Mouse (Mus musculus): ENCODE data around the gene Mafk. TPM values are rescaled to one million over a fixed set of nuclear protein-coding genes. Genes with fewer than 3 reads are reported as not detected.
"Not testable (repeated sequence)": the region's sequence is repeated elsewhere in the genome, so short reads cannot be mapped to it uniquely, and the experiment has no call there.

Mafk gene
- 10 to 100 TPM; 10.7 to 12.5 (median 11.0) TPM for polyA plus RNA-seq (2017; shearing (Covaris generic))

DNA sequence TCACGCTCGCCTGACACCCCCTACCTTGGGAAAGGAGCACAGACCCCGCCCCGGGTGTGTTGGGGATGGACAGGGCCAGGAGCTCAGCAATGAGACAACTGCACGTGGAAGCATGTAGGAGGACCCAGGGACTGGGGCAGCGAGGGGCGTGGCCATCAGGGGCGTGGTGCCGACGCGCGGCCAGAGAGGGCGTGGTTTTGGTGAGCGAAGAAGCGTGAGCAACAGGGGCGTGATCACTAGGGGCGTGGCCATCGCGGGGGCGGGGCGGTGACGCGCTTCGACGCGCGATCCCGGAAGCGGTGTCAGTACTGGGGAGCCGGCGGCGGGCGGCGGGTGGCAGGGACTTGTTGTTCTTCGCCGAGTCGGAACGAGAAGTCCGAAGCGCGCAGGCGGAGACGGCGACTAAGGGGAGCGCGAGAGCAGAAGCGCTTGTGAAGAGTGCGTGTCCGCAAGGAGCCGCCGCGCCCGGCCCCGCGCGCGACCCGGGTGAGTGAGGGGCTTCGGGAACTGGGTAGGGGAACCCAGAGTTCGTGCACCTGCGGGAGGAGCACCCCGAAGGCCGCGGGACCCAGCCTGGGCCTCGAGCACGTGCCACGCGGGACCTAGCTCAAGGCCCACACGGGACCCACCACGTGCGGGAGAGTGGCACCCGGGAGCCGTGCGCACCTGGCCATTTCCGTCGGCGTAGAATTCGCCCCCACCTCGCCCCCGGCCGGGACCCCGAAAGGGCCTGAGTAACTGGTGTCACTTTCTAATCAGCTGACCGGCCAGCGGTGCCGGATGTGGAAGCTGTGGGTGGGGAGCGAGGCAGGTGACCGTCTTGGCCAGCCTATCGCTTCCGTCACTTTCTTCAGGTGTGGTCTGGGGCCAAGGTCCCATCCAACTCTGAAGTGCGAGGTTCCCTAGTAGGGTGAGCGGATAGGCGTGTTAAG, at the start of gene Mafk:
Gene Mafk, plus strand, starts transcription at position 287 of the 932 bp plus-strand sequence.
- peak; percentile 82 for ATAC-seq

DNA sequence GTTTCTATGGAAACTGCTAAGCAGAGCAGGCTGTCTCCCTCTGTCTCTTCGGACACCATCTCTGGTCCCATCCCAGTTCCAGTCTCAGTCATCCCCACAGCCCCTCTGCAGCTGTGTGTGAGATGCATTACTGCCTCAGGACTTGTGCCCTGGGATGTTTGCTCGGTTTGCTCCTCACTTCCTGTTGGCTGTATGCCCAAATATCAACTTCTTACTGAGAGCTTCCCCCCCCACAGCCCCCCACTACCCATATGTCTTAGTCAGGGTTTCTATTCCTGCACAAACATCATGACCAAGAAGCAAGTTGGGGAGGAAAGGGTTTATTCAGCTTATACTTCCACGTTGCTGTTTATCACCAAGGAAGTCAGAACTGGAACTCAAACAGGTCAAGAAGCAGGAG, 48.7 kb upstream of the Mafk start:
- not testable (repeated sequence) for ATAC-seq

DNA sequence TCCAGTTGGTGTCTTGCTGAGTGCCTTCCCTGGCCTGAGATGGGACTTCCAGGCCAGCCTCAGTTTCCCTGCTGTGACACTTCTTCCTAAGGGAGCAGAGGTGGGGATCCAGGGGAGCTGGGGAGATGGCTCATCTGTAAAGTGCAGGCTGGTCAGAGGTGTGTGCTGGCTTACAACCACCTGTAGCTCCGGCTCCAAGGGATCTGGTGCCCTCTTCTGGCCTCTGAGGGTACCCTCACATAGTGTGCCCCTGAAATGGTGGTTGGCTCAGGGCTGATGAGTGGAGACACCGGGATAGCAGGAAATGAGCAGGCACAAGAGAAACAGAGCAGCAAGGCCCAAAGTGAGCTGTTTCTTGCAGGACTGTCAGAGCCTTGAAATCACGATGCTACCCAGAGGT, 45.5 kb upstream of the Mafk start:
- ATAC-seq, result no peak

DNA sequence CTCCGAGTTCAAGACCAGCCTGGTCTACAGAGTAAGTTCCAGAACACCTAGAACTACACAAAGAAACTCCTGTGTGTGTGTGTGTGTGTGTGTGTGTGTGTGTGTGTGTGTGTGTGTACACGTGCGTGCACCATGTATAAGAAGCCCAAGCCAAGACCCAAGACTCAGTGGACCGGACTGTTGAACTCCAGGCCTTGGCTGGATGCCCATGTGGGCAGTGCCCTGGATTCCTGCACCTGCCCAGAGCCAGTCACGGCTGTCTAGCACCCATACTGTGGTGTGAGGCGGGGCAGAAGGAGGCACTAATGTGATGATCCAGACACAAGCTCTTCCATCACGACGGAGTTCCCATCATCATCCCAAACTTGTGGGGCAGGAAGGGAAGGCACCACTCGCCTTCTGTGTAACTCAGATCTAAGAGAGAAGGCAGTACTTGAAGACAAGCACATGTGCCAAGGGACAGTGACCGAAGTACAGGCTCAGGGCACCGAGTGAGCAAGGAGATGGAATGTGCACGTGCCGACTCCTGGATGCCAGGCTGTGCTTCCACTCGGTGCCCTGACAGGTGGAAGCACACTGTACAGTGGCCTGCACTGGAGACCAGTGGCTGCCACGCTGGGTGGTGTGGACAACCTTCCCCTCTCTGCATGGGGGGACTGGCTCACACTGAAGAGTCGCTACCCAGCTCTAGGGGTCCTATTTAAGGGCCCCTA, 41.7 kb upstream of the Mafk start:
- ATAC-seq, result no peak

DNA sequence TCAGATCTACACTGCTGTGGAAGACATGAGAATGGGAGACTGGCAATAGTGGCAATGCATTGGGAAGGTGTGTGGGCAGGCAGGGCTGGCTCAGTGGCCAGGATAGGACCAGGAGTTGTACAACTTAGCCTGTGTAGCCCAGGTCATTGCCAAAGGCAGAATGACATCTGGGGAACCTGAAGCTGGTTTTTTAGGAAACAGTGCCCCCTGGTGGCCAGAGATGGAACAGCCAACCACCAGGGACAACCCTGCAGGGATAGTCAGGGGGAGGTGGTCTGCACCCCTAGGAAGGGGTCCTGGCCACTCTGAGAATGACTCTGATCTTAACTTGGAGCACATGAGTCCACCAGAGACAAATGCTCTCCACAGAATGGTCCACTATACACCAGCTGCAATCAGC, 40.8 kb upstream of the Mafk start:
- no peak for ATAC-seq

DNA sequence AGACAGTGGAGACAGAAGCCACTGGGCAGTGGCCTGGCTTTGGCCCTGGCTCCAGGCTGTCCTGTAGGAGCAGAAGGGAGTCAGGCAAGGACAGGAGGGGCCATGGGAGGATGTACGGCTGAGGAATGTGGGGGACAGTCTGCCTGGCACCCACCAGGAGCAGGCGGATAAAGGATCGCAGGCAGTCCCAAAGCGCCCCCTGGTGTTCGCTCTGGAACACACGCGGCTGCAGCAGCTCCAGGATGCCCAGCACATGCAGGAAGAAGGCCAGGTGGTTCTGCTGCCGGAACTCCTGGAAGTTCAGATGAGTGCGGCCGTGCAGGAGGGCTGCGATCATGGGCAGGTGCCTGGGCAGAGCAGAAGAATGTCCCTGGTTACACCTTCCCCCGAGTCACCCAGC, 36.6 kb upstream of the Mafk start:
- ATAC-seq, result no peak

DNA sequence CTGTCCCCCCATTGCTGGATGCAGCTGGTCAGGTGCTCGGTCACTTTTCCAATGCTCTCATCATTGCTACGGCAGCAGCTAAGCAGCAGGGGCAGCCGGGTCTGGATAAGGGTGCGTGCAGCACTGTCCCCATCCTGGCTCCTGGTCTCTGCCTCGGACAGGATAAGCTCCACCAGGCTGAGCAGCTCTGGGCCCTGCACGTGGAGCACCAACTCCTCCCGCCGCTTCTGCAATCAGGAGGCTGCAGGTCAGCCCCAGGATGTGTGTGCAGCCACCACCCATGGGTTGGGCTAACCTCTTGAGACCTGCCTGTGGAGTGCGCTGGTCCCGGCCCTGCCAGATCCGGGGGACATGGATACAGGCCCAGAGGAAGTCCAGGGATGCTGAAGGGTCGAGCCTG, 35.2 kb upstream of the Mafk start:
- ATAC-seq, result no peak

DNA sequence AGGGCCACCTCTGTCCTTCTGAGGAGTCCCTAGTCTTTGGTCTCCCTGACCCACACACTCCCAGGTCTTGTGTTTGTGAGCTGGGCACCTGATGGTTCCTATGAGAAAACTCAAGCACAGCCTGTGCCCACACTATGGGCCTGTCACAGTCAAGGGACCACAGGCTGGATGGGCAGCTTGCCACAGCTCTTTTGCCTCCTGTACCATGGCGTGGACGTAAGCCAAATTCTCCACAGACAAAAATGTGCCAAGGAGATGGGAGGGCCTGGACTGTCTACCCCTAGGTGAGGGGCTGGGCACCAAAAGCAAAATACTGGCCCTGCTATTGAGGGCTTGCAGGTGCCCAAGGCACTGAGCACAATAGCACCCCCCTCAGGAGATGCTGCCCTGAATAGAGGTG, 34.7 kb upstream of the Mafk start:
- no peak for ATAC-seq

DNA sequence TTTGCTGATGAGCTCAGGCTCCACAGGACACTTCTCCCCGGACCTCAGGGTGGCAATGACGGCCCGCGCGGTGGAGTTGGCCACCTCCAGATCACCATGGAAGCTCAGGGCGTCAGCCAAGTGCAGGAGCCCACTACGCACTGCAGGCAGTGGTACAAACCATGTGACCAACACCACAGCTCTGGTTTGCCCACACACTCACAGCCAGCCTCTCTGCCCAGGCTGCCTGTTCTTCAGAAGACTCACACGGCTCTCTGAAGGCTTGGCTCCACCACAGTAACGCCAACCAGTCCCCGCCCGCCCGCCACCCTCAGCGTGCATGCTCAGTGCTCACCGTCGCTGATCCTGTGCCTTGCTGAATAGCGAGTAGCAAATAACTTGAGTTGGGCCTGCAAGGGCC, 33.2 kb upstream of the Mafk start:
- no peak for ATAC-seq

DNA sequence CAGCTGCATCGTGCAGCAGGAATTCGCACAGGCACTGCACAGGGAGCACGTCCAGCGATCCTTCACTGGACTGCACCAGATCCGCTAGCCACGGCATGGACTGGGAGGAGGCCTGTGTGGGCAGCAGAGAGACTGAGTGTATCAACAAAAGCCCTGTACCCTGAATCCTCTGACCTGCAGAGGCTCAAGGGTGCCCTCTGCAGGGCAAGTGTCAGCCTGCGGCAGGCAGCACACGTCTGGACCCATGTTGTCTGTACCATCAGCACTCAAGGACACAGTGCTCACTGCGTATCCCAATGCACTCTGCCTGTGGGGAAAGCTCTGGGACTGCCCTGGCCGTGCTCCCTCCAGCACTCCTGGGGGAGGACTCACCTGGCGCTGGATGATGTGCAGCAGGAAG, 27.0 kb upstream of the Mafk start:
- no peak for ATAC-seq

DNA sequence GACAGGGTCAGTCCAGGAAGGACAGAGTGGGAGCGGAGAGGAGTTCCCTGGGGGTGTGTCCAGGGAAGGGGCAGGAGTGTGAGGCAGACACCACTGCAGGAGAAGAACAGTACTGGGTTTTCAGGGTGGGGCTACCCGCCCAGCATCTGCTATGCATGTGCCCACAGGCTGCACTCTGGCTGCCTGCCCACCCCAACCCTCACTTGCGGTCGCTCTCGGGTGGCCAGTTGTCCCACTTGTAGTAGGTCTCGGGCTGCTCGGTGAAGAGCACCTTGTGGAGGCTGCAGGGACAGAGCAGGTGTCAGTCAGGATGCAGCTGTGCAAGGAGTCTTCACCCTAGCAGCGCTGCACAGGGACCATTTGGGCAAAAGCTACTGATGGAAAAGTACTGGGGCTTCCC, 23.1 kb upstream of the Mafk start:
- no peak for ATAC-seq

DNA sequence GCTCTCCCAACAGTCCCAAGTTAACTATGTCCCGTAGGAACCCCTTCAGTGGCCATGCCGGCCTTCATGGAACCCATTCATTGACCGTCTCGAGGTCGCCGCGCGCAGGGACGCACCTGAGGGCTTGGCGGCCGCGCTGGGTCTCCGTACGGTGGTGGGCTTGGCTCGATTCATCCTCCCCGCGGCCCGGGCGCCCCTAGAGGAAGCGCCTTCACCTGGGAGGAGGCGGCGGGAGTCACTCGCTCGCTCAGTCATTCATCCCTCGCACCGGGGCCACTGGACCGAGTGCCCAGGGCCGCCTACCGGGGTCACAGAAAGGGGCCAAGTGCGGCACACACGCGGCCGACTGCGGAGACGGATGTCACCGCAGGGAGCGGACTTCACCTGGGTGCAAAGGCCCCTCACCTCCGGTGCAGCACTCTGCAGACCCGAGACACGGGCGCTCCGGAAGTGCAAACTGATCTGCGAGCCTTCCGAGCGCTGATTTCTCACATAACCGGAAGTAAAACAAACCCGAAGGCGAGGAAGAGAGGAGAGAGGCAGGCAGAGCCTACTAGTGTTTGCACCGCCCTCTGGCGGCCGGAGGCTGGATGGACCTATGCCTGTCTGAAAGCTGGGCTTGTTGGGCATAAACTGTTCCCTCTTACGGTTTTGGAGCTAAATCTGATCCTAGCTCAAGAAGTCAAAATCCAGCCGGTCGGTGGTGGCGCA, 15.9 kb upstream of the Mafk start, which contains the start of gene Ints1:
Gene Ints1, minus strand, starts transcription at position 459 of the 711 bp plus-strand sequence.
- ATAC-seq, result peak; percentile 100

DNA sequence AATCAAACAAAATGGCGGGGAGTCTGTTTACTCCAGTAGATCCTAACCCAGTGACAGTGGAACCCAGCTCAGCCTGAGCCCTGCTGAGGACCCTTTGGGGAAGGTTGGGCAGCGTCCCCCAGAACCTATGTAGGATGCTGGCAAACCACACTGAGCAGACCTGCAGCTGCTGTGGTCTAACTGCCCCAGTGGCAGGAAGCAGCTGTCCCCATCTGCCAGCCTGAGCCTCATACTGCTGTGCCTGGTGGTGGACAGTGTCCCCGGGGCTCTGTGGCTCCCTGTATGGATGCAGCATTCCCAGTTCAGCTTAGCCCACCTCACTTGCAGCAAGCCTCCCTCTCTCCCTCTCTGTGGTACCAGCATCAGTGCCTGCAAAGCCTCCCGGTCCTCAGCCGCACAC, 14.3 kb upstream of the Mafk start:
- ATAC-seq, result no peak

DNA sequence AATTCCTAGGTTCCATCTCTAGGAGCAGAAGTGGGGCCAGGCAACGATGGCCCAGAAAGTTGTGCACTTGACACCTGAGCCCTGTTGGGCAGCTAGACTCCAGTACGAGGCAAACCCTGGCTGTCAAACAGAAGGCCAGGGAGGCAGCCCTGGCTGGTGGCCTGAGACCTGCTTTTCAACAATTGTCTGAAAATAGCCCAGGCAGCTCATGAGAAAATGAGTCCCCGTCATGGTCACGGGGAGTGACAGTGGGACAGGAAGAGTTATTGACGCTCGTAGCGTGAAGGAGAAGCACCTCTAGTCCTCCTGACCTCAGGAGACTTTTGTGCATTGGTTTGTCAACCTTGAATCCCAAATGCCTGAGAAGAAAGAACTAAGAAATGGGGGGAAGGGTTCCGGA, 9.9 kb upstream of the Mafk start:
- no peak for ATAC-seq

DNA sequence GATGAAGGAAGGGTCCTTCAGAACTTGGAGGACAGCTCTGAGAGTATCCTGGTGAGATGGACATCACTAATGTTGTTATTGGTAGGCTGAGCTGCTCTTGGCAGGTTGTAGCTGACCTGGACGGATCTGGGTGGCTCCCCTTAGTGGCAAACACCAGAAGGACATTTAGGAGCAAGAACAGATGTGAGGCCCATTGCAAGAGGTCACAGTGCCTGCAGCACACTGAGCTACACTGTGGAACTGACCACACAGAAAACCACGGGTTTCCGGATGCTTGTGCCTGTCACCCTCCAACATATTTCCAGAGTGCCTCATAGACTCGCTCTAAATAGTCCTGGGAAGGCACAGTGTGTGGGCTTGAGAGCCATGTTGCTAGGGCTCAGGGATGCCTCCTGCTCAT, 1.8 kb upstream of the Mafk start:
- no peak for ATAC-seq

DNA sequence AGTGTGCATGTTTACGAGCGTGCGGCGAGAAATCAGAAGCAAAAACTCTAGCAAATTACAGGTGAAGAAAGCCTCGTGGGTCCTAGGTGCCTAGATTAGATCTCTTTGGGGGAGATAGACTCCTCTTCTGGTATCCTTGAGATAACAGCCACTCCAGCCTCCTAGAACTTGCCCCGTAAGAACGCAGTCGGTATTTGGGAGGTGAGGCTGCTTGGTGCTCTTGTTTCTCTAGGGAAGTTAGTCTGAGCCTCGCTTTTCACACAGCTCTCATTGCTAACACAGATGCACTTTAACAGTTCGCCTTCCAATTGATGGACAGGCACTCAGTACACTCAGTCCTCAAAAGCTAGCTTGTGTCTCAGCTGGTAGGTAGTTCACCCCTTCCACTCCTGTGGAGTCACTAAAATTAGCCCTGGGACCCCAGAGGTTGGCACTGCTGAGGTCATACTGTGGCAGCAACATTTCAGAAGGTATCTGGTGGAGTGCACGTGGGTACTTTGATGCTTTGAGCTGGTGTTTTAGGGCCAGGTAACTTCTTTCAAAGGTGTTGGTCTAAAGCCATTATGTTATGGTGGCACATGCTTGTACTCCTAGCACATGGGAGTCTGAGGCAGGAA, 954 bp downstream of the Mafk start:
- no peak for ATAC-seq

DNA sequence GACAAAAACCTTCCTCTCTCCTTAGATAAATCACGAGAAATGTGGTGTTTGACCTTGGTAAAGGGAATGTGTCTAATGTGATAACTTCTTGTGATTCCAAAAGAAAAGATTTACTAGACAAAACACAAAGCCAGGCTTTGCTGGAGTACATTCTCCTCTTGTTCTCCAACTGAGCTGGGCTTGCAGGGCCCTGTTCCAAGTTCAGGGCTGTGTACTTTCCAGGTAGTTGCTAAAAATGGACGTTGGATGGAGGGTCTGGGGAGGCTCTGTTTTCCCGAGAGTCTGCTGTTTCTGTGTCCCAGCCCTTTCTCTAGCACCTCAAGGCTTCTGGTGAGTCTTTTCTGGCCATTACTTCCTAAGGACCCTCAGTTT, 1.6 kb downstream of the Mafk start:
- ATAC-seq, result no peak

DNA sequence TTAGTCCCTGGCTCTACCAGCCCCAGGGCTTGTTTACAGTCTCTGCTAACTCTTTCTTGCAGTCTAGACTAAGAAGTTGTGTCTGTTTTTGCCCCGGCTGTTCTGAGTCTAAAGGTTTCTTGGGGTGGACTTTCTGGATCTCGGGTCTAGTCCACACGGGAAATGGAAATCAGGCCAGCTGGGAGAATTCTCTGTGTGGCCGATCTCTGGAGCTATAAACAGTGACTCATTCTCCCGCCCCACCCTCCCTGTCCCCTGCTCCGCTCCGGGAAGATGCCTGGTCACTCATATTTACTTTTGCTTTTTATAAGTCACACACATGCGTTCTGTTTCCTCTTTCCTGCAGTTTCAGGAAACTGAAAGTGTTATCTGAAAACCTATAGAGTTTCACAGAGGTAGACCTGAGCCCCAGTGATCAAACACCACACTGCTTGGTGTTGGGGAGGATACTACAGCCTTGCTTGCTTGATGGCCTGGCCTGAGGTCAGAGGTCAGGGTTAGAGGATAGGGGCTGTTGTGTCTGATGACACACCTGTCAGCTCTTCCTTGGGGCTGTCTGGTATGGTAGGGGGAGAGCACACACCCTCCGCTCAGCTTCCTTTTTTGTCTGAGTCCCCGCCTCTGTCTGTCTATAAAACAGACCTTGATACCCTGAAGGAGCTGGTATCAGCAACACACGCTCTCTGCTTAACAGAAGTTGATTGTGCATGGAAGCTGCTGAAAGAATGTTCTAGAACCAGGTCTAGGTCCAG, 2.2 kb downstream of the Mafk start:
- no peak for ATAC-seq

DNA sequence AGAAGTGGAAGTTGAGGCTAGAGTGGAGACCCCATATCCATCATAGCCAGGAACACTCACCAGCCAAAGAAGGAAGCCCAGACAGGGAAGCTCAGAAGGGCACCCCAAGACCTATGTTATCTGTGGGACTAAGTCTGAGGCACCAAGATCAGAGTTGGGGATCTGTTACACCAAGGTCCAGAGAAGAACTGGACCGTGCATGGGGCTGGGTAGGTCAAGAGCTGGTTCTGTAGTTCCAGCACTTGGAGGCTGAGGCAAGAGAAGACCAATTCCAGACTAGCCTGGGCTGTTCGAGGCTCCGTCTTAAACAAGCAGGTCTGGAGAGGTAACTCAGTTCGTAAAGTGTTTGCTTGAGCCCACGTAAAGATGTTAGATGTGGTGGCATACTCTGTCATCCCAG, 2.8 kb downstream of the Mafk start:
- no peak for ATAC-seq

DNA sequence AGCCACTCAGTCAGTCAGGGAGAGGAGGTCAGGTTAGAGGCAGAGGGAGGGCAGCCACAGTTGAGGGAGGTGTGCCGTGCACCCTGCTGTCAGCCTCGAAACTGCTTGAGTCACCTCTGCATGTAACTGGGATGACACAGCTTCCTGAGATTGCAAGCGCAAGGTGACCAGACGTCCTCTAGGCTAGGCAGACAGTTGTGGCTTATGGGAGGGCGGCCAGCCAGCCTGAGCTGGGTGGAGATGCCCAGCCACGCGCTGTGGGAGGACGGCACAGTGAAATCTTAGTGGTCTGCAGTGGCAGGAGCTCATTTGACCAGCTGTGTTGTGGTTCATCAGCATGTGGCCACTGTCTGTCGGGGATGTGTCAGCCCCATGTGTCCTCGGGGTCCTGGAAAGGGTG, 3.6 kb downstream of the Mafk start:
- ATAC-seq, result no peak

DNA sequence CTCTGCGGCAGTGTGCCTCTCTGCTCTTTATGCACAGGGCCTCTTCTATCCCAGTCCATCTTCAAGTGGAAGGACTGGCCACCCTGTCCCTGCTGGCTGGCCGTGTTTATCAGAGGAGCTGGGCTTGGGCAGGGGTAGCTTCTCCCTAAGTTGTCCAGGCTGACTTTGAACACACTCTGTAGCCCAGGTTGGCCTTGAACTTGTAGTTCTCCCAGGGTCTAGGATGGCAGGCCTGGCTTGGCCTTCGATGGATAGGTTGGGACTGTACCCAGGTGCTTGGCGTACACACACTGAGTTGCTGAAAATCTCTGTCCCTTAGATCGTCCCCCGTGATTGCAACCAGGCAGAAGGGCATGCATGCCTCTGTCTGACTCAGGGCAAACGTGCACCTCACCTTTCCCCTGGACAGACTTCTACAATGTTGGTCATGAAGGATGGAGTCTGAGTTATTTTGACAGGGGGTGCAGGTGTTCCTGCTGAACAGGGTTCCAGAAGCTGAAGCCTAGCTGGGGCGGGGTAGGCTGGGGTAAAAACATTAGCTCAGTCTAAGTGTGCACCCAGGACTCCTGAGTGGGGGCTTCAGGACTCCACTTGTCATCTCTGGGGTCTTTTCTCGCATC, 4.8 kb downstream of the Mafk start:
- ATAC-seq, result no peak

DNA sequence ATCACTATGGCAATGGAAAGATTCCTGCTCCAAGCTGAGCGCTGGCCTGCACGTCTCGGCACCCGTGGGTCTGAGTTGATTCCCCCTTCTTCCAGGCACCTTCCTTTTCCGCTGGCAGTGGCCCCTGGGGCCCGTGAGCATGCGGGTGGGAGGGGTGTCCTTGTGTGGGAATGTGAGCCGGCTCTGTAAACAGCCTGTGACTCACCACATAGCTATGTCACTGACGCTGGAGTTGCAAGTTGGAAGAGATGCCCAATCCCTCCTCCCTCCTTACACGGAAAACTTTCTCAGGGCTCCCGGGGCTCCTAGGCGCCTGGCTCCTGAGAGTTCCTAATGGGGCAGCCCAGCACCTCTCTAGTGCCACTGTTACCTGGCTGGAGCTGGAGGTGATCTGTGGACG, 5.6 kb downstream of the Mafk start:
- ATAC-seq, result no peak

Measured in inflammation-experienced regulatory T-cells, adult 6 months (primary cell).